Mouse (Mus musculus) ES-Bruce4 (cell line): ENCODE measurements around the gene Vopp1.

ENCODE experiments used
- CTCF ChIP-seq: IDR thresholded peaks from one replicate; pipeline ENCODE4 v1.8.1; 2011; ENCODE audit warnings: low read depth, low read length
- EP300 ChIP-seq: IDR thresholded peaks from 2 replicates; pipeline ENCODE4 v1.6.1; 2011; ENCODE audit warnings: low read depth, low read length; ENCODE audit not compliant: insufficient read depth
- POLR2A ChIP-seq: IDR thresholded peaks from one replicate; pipeline ENCODE4 v1.8.1; 2011; ENCODE audit warnings: low read length; ENCODE audit not compliant: insufficient read depth

GRCm38 (mm10) chr6:57721347-57721746, 103.6 kb downstream of the Vopp1 start:
- no peak for TF ChIP-seq CTCF
- TF ChIP-seq POLR2A = no peak
- TF ChIP-seq EP300 = no peak
